Mouse (Mus musculus) regulatory T cell (primary cell): ENCODE measurements around the gene Slc27a1.

Source experiments
- in situ Hi-C: fragments of 300-600 bp; cut with MboI, MseI; formaldehyde crosslinking; loops from one replicate; pipeline ENCODE4 v1.15.1; 2025; ENCODE audit warnings: high pct_unique_total_duplicates

The Slc27a1 gene

DNA sequence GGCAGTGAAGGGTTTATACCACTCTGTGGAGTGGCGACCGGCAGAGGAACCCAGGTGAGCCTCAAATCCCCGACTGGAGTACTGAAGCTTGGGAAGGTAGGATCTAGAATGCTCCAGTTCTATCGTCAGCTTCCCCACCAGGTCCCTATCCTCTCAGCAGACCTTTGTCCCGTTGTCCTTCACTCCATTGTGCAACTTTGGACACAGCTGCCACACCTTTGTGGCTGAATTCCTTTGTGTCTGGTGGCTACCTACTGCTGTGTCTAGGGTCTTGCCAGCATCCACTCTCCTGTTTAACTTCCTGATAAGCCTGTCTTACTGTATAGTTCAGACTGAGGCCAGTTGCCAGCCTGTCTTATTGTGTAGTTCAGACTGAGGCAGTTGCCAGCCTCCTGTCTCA lies 43.5 kb downstream of the Slc27a1 start:
- in situ Hi-C loops, result loop anchor here (10.0 kb wide), 1 partner anchor 1627 kb away; no protein-coding TSS in a partner anchor

DNA sequence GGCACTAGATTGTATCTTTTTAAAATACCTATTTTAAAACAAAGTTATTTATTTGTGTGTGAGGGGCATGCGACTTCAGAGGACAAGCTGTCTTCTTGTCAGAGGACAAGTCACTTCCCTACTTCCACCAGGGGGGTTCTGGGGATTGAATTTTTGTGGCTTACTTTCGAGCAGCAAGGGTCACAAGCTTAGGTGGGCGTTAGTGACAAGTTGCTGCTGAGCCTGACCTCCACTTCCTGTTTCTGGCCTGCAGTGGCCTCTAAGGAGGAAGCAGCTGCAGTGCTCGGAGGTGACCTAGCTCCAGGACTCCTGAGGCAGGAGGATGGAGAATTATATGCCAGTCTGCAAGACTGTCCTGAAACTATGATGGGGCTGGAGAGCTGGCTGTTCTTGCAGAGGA lies 44.7 kb downstream of the Slc27a1 start:
- in situ Hi-C loops, result loop anchor here (10.0 kb wide), 1 partner anchor 1629 kb away; no protein-coding TSS in a partner anchor

DNA sequence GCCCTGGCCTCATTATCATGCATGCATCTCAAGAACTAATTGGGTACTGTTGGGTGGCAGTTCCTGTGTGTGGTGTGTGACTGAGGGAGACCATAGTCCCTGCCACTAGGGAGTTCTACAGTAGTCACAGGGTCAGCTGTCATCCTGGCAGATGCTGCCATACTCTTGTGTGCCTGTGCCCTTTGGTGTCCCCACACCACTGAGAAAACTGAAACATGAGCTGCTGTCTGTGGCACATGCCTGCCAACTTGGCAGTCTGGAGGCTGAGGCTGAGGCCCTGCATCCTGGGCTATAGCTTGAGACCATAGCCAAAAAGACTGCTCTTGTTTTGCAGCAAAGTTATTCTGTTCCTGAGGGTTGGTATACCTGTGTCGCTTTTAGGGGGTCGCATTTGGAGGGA lies 51.1 kb downstream of the Slc27a1 start:
- in situ Hi-C loops, result loop anchor here (10.0 kb wide), 1 partner anchor 1635 kb away; no protein-coding TSS in a partner anchor

DNA sequence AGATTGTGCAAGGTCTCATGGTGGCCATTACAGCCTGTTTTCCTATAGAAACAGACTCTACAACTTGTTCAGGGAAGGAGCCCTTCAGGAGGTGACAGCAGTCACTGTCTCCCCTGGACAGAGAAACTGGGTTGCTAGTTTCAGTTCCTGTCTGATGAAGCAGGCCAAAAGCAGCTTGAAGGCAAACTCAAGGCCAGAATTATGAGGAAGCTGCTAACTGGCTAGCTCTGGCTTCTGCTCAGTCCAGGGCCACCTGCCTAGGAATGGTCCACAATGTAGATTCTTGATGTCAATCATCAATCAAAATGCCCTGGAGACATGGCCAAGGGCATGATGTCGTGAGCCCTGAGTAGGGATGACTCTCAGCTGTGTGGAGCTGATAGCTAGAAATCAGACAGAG lies 56.4 kb downstream of the Slc27a1 start:
- in situ Hi-C loops, result no loop called here

DNA sequence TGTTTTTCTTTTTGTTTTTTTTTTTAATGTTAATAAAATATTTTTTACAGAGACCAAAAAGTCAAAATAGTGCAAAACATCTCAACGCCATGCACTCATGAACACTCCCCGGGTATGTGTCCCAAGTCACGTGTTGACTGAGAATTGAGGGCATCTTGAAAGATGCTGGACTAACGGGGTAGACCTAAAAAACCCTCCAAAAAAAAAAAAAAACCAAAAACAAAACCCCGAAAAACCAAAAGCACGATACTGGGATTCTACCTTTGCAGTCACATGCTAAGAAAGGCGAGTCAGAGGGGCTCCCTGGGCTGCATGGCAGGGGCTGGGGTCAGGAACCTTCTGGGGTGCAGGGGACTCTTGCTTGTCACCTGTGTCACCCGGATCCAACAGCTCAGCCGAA lies 58.1 kb downstream of the Slc27a1 start:
- in situ Hi-C loops, result no loop called here

DNA sequence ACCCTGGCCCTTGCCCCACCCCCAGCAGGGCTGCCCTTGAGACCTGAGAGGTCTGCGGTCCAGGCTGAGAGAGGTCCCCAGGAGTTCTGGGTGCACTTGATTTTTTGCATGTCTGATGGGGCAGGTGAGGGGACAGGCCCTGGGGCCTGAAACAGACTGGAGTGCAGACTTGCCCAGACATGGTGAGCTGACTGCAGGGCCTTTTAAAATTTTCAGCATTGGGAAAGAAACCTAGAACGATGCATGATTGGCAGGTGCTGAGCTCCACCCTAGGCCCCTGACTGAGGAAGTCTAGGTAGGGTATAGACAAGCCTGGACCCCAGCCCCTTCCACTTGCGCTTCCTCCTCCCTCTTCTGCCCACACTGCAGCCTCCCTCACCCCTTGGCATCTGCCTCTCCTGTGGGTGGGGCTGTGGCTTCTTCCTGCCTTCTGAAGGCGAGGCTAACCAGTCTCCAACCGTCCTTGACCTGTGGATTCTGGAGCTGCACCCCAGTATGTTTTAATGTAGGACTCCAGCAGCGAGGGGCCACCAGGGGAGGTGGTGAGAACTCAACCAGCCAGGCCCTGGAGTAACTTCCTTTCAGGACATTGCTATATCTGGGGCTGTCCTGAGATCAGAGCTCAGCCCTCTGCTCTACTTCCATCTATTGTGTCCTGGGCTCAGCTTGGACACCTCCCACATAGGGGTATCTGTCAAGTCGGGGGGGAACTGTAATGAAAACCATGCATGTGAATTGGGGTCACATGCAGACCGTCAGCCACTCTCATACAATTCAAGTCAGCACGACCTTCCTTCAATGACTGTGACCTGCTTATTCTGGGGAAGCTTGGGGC lies 58.8 kb downstream of the Slc27a1 start:
- in situ Hi-C loops, result no loop called here

DNA sequence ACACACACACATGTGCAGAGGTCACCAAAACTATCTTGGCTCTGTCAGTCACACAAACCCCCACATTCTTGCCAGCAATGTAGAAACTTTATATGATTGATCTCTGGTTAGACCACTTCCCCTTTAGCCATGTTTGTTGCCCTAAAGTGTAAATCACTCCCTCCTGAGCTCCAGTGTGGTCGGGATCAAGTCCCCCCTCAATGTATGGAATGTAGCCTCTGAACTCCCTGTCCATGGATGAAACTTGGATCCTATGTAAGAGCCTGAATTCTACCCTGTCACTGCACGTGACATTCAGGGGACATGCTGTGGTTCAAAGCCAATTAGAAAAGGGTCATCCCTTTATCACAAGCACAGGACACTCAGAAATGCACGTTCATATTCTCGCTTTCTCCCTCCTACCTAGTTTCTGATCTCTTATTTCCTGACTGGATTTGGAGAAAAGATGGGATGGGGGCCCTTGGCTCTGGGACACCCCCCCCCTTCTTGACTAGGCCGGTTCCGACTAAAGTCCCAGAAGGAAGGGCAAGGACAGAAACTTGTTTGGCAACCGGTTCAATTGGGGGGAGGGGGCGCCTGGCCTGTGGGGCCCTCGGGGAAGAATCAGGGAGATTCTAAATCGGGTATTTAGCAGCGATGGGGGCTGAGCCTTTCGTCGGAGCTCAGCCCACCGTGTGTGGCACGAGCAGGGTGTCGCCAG lies 59.9 kb downstream of the Slc27a1 start:
- in situ Hi-C loops, result no loop called here

DNA sequence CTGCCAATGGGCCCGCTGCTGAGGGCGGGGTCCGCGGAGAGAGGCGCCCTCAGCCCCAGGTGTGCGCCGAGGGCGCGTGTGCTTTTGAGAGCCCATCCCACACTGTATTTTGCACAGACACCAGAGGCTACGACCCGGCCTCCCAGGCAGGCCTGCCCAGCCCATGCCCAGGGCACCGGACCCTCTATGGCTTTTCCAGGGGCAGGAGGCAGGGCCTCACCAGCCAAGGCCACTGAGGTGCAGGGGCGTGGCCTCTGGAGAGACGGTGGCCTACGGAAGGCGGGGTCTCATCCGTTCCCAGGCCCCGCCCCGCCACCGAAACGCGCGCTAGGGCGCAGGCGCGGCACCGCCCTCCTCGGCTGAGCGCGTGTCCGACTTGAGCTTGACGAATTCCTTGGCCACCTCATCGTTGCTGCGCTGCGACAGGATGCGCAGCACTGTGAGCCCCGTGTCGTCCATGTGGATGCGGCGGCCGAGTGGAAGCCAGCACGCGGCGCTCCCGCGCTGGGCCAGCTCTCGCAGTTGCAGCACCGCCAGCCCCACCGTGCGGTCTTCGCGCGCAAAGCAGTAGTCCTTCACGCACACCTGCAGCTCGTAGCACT lies 60.5 kb downstream of the Slc27a1 start:
- in situ Hi-C loops, result no loop called here

DNA sequence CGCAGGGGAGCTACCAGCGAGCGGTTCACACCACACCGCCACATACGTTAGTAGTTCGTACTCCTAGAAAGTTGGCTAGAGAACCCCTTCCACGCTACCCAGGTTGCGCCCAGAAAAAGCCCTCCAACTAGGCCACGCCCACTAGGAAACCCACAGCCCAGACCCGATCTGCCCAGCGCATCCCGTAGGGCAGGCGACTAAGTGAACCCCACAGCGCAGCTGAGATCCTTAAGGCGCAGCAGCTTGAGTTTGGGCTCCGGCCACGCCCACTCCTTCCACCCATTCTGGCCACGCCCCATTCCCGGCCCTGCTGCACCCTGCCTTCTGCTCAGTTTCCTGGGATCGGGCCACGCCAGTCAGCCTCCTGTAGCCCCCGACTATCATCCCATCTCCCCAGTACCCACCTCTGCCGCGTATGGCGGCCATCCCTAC lies 61.1 kb downstream of the Slc27a1 start:
- in situ Hi-C loops, result loop anchor here (5.0 kb wide), 1 partner anchor 67 kb away; no protein-coding TSS in a partner anchor

DNA sequence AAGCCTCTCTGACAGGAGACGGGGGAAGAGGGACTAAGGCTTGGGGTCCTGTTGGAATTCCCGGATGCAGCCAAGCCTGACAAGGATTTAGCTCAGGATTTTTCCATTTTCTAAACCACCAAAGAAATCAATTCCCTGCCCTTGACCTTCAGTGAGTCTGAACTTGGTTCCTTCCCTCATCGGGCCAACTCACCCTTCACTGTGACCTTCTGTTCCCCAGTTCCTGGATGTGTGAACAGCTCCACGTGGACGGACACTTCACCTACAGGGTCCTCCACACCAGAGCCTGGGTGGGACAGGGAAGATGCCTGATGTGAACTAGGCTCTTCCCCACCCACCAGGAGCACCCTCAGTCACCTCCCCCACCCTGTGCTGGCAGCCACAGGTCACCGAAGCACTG lies 62.1 kb downstream of the Slc27a1 start:
- in situ Hi-C loops, result loop anchor here (5.0 kb wide), 1 partner anchor 68 kb away; no protein-coding TSS in a partner anchor

DNA sequence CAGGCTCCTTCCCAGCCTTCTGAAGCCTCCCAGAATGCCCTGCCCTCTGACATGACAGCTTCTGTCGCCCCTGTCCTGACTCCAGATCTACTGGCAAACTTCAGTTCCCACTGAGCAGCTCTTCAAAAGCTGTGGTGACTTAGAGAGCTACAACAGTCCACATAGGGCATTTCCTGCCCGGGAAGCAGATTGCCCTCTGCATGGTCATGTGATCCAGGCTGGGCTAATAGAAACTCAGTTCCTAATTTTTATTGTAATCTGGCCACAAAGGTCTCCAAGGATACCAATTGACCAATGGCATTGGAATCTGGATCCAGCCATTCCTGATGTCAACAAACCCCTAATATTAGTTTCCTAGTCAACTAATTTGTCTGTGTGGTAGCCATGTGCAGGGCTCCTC lies 63.2 kb downstream of the Slc27a1 start:
- in situ Hi-C loops, result loop anchor here (5.0 kb wide), 1 partner anchor 70 kb away; no protein-coding TSS in a partner anchor

DNA sequence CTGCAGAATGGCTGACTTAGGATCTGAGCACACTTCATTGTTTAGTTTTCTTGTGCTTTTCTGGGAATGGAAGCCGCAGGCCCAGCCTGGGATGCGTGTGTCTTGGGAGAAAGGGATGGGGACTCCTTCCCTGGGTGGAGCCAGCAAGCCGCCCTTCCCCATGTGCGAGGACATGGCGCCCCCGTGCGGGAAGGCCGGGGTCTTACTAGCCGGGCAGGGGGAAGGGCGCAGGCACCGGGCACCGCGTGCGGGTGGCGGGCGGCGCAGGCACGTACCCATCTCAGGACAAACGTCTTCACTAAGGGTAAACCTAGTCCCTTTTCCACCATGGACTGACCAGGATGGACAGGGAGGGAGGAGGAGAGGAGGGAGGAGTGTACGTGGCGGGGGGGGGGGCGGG lies 64.5 kb downstream of the Slc27a1 start:
- in situ Hi-C loops, result loop anchor here (5.0 kb wide), 1 partner anchor 71 kb away; no protein-coding TSS in a partner anchor

DNA sequence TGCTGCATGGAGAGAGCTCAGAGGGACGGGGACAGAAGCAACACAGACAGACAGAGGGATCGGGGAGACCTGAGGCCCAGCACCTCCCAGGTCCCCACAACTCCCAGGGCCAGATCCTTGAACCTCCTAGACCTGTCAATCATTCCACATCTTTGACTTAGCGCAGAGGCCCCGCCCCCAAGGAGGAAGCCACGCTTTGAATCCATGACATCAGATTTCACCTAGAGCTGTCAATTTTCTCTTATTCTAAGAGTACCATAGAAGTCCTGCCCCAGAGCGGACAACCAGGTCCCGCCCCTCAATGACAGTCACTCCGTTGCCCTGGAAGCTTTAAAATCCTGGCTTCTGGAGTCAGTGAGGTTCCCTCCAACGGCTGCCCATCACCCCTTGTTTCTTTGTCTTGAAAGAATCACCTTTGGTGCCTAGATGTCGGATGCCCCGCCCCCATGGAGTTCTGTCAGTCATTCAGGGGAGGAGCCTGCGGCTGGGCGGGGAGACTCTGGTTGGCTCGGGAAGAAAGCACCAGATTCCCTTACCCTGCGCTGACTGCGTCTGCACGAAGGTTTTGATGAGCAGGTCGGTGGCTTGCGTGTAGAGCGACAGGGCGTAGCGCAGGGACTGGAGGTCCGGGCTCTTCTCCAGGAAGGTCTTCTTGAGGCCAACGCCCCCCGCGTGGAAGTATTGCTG lies 65.4 kb downstream of the Slc27a1 start:
- in situ Hi-C loops, result loop anchor here (5.0 kb wide), 1 partner anchor 72 kb away; no protein-coding TSS in a partner anchor
